Mouse (Mus musculus) CH12.LX (cell line): ENCODE results near the gene Ablim1. TPM values are rescaled to one million over a fixed set of nuclear protein-coding genes. Genes with fewer than 3 reads are reported as not detected.

Source experiments
- DNase-seq: peaks from one replicate; pipeline ENCODE4 v3.0.0-alpha.2; 2013; ENCODE audit errors: extremely low read depth
- H3K27ac ChIP-seq: 2 replicates; pipeline ENCODE4 v1.5.1; 2012; ENCODE audit warnings: low read depth, mild to moderate bottlenecking, control low read depth, moderate library complexity; ENCODE audit not compliant: insufficient read depth
- H3K27me3 ChIP-seq: replicated peaks from 2 replicates; pipeline ENCODE3; 2012; ENCODE audit warnings: inconsistent platforms
- H3K36me3 ChIP-seq, 2 experiments: replicated peaks in 1 of 2; 2 replicates each; pipeline versions ENCODE3 to v1.6.1; 2012; ENCODE audit warnings: inconsistent platforms in 1 of 2, low read length in 1 of 2, mild to moderate bottlenecking in 1 of 2, mixed read lengths in 1 of 2, moderate library complexity in 1 of 2; ENCODE audit not compliant: control insufficient read depth in 1 of 2, insufficient read depth in 1 of 2
- H3K4me1 ChIP-seq, 2 experiments: 2 replicates each; pipeline ENCODE4 v1.6.1; 2012; ENCODE audit warnings: inconsistent platforms in 1 of 2, moderate library complexity in 1 of 2; ENCODE audit not compliant: insufficient read depth in 2 of 2, control insufficient read depth in 1 of 2
- H3K4me2 ChIP-seq: 2 replicates; pipeline ENCODE4 v1.6.1; 2012; ENCODE audit warnings: low read depth, mild to moderate bottlenecking, control low read depth; ENCODE audit not compliant: poor library complexity, insufficient read depth, severe bottlenecking
- H3K4me3 ChIP-seq, 3 experiments: fragments of 150-350 bp in 1 of 3; sonication (generic) in 1 of 3; replicated peaks in 1 of 3; 2 replicates each; pipeline versions ENCODE3 to v1.5.1; 2011 to 2012; ENCODE audit warnings: low read depth in 2 of 3, low read length in 2 of 3, mild to moderate bottlenecking in 2 of 3, moderate library complexity in 2 of 3, control low read depth in 1 of 3, improper control_type of control experiment in 1 of 3, inconsistent platforms in 1 of 3, mixed read lengths in 1 of 3; ENCODE audit not compliant: poor library complexity in 1 of 3
- H3K79me2 ChIP-seq: replicated peaks from 2 replicates; pipeline ENCODE4 v1.6.1; 2012; ENCODE audit warnings: mild to moderate bottlenecking, moderate library complexity; ENCODE audit not compliant: control insufficient read depth, poor library complexity, insufficient read depth, severe bottlenecking; ENCODE audit errors: extremely low read depth
- H3K9ac ChIP-seq: 2 replicates; pipeline ENCODE4 v1.6.1; 2012; ENCODE audit warnings: low read depth, mild to moderate bottlenecking, control low read depth, moderate library complexity; ENCODE audit not compliant: insufficient read depth
- H3K9me3 ChIP-seq: replicated peaks from 2 replicates; pipeline ENCODE3; 2012; ENCODE audit warnings: low read length, inconsistent platforms, mixed read lengths
- CHD2 ChIP-seq: IDR thresholded peaks from 2 replicates; pipeline ENCODE4 v1.6.1; 2011; ENCODE audit warnings: low read length, improper control_type of control experiment
- CTCF ChIP-seq, 2 experiments: IDR thresholded peaks in 1 of 2; conservative IDR thresholded peaks in 1 of 2; 2 replicates each; pipeline ENCODE4 v1.5.1; 2011 to 2012; ENCODE audit warnings: low read depth in 2 of 2, low read length in 2 of 2, improper control_type of control experiment in 1 of 2, inconsistent platforms in 1 of 2, mild to moderate bottlenecking in 1 of 2, moderate library complexity in 1 of 2
- IRF4 ChIP-seq: IDR thresholded peaks from 2 replicates; pipeline ENCODE4 v1.6.1; 2014; ENCODE audit warnings: low read depth, mild to moderate bottlenecking, inconsistent platforms, low read length, improper control_type of control experiment
- JUN ChIP-seq: IDR thresholded peaks from 2 replicates; pipeline ENCODE4 v1.6.1; 2011; ENCODE audit warnings: low read depth, mild to moderate bottlenecking, low read length, improper control_type of control experiment, moderate library complexity; ENCODE audit not compliant: insufficient read depth
- JUND ChIP-seq: conservative IDR thresholded peaks from 2 replicates; pipeline ENCODE4 v1.6.1; 2011; ENCODE audit warnings: low read depth, low read length, improper control_type of control experiment
- KAT2A ChIP-seq: IDR thresholded peaks from 2 replicates; pipeline ENCODE4 v1.6.1; 2012; ENCODE audit warnings: low read length, improper control_type of control experiment, inconsistent platforms; ENCODE audit not compliant: insufficient replicate concordance
- MAX ChIP-seq: IDR thresholded peaks from 2 replicates; pipeline ENCODE4 v1.6.1; 2011; ENCODE audit warnings: low read length, improper control_type of control experiment
- MAZ ChIP-seq: IDR thresholded peaks from 2 replicates; pipeline ENCODE4 v1.6.1; 2012; ENCODE audit warnings: low read depth, mild to moderate bottlenecking, inconsistent platforms, low read length, improper control_type of control experiment, moderate library complexity
- NELFE ChIP-seq: IDR thresholded peaks from 2 replicates; pipeline ENCODE4 v1.6.1; 2011; ENCODE audit warnings: low read depth, low read length, improper control_type of control experiment
- POLR2AphosphoS2 ChIP-seq: IDR thresholded peaks from 2 replicates; pipeline ENCODE4 v1.6.1; 2011; ENCODE audit warnings: low read depth, low read length, improper control_type of control experiment
- SMC3 ChIP-seq: IDR thresholded peaks from 2 replicates; pipeline ENCODE4 v1.6.1; 2011; ENCODE audit warnings: low read depth, low read length, improper control_type of control experiment
- UBTF ChIP-seq: IDR thresholded peaks from 2 replicates; pipeline ENCODE4 v1.6.1; 2012; ENCODE audit warnings: low read depth, mild to moderate bottlenecking, inconsistent platforms, low read length, improper control_type of control experiment, moderate library complexity
- ZC3H11A ChIP-seq: IDR thresholded peaks from 2 replicates; pipeline ENCODE4 v1.6.1; 2012; ENCODE audit warnings: low read depth, mild to moderate bottlenecking, inconsistent platforms, low read length, improper control_type of control experiment
- ZKSCAN1 ChIP-seq: IDR thresholded peaks from 2 replicates; pipeline ENCODE4 v1.6.1; 2012; ENCODE audit warnings: low read depth, inconsistent platforms, low read length, improper control_type of control experiment, borderline replicate concordance
- ZMIZ1 ChIP-seq: IDR thresholded peaks from 2 replicates; pipeline ENCODE4 v1.6.1; 2012; ENCODE audit warnings: low read depth, mild to moderate bottlenecking, inconsistent platforms, low read length, improper control_type of control experiment
- dilution Hi-C: fragments of 300-500 bp; cut with MboI; formaldehyde crosslinking; loops from 2 replicates; pipeline ENCODE4 v1.14.3; 2020; ENCODE audit warnings: low sequenced_read_pairs; ENCODE audit not compliant: extremely low pct_unique_long_range_greater_than_20kb, extremely low pct_ligation_motif_present
- in situ Hi-C: fragments of 300-500 bp; cut with MboI; formaldehyde crosslinking; loops from 3 replicates; pipeline ENCODE4 v1.14.3; 2019; ENCODE audit warnings: low sequenced_read_pairs, low pct_ligation_motif_present, low pct_unique_long_range_greater_than_20kb, mixed read lengths
- polyA plus RNA-seq: library from polyadenylated mRNA; unstranded; fragments of >175 nt; gene quantifications from 2 replicates; pipeline ENCODE4 v1.2.1, GENCODE M21; 2012; ENCODE audit warnings: low read depth; ENCODE audit not compliant: insufficient read length
- total RNA-seq, 2 experiments: library from RNA; depleted of rRNA; stranded (reverse); fragments of 300-350 nt in 1 of 2; fragments of >200 nt in 1 of 2; gene quantifications; 2 replicates each; pipeline ENCODE4 v1.2.3; 2012 to 2014

The Ablim1 gene
- total and polyA plus RNA-seq, 3 experiments, result 0.85 to 2.4 (median 2.0) TPM

DNA sequence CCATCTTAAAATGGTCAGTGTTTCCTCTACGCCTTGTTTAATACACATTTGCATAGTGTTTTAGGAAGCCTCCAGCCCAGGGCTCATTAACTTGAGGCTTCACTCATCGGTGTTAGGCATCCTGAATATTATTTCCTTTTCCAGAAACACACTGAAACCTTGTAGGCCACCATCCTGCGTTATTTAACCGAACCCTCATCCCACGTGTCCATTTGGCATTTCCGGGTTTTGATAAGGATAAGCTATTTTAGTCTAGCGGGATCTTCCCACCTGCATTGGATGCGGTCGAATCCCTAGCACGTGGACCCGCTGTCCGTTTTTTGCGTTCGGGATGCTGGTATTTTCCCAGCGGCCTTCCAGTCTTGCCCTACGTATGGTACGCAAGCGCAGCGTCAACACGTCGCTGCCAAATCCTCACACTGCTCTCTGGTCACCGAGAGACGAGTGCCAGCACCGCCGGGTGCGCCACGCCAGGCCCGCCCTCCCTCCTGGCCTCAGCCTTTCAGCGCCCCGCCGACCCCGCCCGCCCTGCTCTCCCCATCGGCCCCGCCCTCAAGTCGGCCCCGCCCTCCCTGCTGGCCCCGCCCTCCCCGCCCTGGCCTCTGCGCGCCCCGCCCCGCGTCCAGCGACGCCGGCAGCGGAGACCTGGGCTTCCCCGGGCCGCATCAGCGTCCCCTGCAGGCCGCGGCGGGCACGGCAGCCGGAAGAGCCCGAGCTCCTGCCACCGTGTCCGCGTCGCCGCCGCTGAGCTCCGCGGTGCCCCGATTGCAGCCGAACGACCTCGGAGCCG lies 45.8 kb upstream of the Ablim1 start, which contains the start of gene Fam160b1 (continued):
- peak; percentile 83 for TF ChIP-seq NELFE
- peak; percentile 80; the same call in 1 of the 2 replicates for TF ChIP-seq ZMIZ1
- peak; percentile 94 for TF ChIP-seq MAX
- no peak for TF ChIP-seq KAT2A
- no peak for TF ChIP-seq JUND
- TF ChIP-seq UBTF, result peak; percentile 69; the same call in 1 of the 2 replicates
- TF ChIP-seq POLR2AphosphoS2, result peak; percentile 71; the same call in 1 of the 2 replicates
- TF ChIP-seq JUN, result no peak
- no peak for TF ChIP-seq CHD2
- TF ChIP-seq MAZ, result no peak
- no peak for TF ChIP-seq SMC3
- no peak for TF ChIP-seq ZKSCAN1
- TF ChIP-seq ZC3H11A, result no peak

- TF ChIP-seq IRF4, result no peak
- peak in 1 of 2 experiments; percentile 19; a peak in 1 of 4 replicates for TF ChIP-seq CTCF (conservative IDR thresholded peaks at IDR 0.05 in 1 of 2, IDR thresholded peaks at IDR 0.05 in 1 of 2; ENCODE audit: low read depth in 2 of 2, low read length in 2 of 2)
- TF ChIP-seq, all 38 proteins: peak for 1
- dilution Hi-C loops, result no loop called here
- Histone ChIP-seq H3K27me3 (no peaks in the 10 kb centered on the region), H3K4me3 (peak overlapping the region; percentile 59 to 82 (median 61)), H3K9ac (peak overlapping the region; percentile 99), H3K27ac (peak overlapping the region; percentile 90), H3K79me2 (peaks cover 59% of the 10 kb centered on the region), H3K36me3 (peaks cover 5 to 31% of the 10 kb centered on the region in 2 experiments), H3K4me1 (peaks cover 16 to 49% of the 10 kb centered on the region in 2 experiments), H3K9me3 (no peaks in the 10 kb centered on the region), H3K4me2 (peak overlapping the region; percentile 72)
- in situ Hi-C loops, result no loop called here
- no peak for DNase-seq
These were observed 45.1 kb upstream of the Ablim1 start for GRCm38 (mm10) chr19:57359701-57360326.
